Mouse (Mus musculus) neutrophil, adult 5-6 weeks (primary cell): ENCODE results near the gene Rpl13a. TPM values are rescaled to one million over a fixed set of nuclear protein-coding genes. Genes with fewer than 3 reads are reported as not detected.
"Not testable (repeated sequence)": the region's sequence is repeated elsewhere in the genome, so short reads cannot be mapped to it uniquely, and the experiment has no call there.

ENCODE experiments used
- ATAC-seq: fragments of 151-379, 151-347 bp; 2 replicates; pipeline ENCODE4 v1.8.0; 2017; ENCODE audit warnings: mild to moderate bottlenecking, moderate TSS enrichment; ENCODE audit not compliant: insufficient number of reproducible peaks, poor library complexity, low FRiP score, severe bottlenecking; ENCODE audit errors: extremely low read depth
- total RNA-seq: library from RNA; stranded (forward); fragments of 200-1000 nt; gene quantifications from 2 replicates; pipeline ENCODE4 v1.2.3, GENCODE M21; 2017

Rpl13a gene
- 2,520 and 3,147 TPM in 2 replicates for total RNA-seq

DNA sequence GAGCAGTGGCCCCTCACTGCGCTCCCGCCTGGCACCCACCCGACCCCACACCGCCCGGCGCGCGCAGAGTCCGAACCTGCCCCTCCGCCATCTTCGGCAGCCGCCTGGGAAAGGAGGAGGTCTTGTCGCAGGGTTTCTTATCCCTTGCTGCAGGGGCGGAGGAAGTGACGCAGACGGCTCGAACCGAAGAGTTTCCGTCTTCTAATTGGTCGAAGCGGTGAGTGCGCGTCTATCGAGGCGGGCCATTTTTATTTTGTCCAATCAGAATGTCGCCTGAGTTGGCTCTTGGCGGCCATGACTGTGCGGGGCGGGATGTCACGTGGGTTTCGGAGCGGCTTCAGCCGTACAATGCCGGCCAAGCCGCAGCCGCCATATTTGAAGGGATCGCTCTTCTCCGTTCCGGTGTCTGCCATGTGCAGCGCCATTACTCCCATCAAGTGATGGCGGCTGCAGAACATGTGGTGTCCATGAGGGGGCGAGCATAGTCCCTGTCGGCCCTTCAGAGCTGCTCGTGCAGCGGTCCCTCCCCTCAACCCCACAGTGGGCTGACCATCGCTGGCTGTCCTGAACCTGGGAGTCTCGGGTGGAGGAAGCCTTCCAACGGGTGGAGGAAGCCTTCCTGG, at the start of gene Rpl13a:
Gene Rpl13a (minus strand): TSS at position 138 of the 623 bp plus-strand sequence.
- peak; percentile 78 for ATAC-seq

DNA sequence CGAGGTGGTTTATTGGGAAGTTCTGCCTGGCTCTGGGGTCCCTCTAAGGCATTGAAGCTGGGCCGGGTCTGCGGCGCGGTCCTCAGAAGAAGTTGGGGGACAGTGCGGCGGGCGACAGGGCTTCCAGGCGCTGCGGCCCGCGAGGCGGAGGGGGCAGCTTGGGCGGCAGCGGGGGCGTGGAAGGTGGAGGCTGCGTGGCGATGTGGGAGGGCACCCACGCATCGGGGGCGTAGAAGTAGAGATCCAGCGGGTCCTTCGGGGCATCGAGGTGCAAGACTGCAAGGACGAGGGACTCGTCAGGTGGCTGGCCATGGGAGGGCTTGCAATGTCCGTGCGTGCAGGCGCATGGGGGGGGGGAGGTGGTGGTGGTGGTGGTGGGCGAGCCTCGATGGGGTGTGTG, 47.8 kb upstream of the Rpl13a start:
- ATAC-seq, result no peak

DNA sequence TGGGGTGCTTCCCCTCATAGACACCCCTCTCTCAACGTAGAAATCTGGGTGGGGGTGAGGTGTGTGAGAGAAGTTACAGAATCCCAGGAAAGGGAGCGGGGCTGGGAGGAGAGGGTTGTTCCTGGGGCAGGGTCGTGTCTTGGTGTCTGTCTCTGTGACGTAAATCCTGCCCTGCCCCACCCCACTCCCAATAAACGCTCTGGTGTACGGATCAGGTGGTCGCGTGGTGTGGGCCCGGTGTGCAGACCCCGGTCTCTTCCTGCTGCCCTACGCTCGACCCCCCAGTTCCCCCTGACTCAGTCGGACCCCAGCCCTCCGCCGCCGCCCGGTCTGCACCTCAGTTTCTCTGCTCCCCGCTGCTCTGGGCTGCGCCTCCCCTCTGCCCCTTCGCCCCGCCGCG, 47.4 kb upstream of the Rpl13a start:
- no peak for ATAC-seq

DNA sequence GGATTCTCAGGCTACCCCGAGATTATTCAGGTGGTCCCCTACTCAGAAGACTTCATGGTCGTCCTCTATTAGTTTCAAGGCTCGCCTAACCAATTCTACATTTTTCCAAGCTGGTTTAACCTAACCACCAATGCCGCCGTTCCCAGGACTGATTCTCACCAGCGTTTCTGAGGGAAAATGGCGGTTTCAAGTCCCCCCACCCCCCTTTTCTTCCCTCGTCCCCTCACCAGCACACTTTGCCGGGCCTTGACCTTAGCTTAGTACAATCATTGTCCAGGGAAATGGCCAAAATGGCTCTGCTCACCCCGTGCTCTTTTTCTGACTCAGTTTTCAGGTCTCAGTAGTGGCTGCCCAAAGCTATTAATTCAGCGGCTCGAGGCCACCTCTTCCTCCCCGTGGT, 46.8 kb upstream of the Rpl13a start:
- no peak for ATAC-seq

DNA sequence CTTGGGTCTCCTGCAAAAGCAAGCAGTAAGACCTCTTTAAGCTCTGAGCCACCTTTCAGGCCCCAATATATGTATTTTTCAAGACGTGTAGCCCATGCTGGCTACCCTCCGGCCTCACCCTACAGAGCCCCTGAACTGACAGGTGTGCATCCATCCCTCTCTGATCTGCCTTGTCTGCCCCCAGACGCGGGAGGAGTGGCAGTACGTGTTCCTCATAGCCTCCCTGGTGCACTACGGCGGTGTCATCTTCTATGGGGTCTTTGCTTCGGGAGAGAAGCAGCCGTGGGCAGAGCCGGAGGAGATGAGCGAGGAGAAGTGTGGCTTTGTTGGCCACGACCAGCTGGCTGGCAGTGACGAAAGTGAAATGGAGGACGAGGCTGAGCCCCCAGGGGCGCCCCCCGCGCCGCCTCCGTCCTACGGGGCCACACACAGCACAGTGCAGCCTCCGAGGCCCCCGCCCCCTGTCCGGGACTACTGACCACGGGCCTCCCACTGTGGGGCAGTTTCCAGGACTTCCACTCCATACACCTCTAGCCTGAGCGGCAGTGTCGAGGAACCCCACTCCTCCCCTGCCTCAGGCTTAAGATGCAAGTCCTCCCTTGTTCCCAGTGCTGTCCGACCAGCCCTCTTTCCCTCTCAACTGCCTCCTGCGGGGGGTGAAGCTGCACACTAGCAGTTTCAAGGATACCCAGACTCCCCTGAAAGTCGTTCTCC, 46.2 kb upstream of the Rpl13a start:
- ATAC-seq, result no peak

DNA sequence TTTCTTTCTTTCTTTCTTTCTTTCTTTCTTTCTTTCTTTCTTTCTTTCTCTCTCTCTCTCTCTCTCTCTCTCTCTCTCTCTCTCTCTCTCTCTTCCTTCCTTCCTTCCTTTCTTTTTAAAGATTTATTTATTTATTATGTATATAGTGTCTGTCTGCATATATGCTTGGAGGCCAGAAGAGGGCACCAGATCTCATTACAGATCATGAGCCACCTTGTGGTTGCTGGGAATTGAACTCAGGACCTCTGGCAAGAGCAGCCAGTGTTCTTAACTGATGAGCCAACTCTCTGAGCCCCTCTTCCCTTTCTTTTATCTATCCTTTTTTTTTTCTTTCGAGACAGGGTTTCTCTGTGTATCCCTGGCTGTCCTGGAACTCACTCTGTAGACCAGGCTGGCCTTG, 45.2 kb upstream of the Rpl13a start:
- ATAC-seq, result not testable (repeated sequence)

DNA sequence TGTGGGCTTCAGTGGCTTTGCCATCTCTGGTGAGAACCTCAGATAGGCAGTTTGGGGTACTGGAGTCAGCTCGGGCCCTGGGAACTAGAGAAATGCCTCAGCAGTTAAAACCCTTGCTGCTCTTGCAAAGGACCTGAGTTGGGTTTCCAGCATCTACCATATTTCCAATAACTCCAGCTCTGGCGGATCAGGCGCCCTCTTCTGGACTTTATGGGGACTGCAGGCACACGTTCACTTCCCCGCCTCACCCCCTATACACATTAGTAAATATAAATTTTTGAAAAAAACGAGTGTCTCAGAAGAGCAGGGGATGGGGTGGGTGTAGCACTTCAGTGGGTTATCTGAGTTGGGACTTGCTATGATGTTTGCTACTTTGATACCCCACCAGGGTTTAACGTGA, 44.4 kb upstream of the Rpl13a start:
- no peak for ATAC-seq

DNA sequence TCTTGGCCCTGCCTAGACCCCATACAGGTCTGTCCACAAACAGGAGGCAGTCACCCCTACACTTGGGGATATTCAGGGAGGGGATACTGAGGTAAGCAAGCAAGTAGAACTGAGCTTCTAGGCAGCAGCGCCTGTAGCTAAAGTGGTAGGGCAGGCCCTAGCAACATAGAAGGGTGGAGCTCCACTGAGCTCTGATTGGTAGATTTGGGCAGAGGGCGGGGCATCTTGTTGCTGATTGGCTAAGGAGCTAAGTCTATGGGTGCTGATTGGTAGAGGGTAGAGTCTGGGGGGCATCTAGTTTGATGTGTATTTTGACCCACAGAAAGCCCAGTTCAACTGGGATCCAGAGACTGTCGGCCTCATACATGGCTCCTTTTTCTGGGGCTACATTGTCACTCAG, 40.9 kb upstream of the Rpl13a start:
- no peak for ATAC-seq

DNA sequence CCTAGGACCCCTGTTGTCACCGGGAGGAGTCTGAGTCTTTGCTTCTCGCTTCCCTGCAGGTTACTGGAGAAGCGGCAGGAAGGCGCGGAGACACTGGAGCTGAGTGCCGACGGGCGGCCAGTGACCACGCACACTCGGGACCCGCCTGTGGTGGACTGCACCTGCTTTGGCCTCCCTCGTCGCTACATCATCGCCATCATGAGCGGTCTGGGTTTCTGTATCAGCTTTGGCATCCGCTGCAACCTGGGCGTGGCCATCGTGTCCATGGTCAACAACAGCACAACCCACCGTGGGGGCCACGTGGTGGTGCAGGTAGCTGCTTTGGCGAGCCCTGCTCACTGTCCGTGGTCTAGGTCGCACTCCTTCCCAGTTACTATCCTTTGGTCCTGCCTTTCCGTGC, 40.1 kb upstream of the Rpl13a start:
- ATAC-seq, result no peak

DNA sequence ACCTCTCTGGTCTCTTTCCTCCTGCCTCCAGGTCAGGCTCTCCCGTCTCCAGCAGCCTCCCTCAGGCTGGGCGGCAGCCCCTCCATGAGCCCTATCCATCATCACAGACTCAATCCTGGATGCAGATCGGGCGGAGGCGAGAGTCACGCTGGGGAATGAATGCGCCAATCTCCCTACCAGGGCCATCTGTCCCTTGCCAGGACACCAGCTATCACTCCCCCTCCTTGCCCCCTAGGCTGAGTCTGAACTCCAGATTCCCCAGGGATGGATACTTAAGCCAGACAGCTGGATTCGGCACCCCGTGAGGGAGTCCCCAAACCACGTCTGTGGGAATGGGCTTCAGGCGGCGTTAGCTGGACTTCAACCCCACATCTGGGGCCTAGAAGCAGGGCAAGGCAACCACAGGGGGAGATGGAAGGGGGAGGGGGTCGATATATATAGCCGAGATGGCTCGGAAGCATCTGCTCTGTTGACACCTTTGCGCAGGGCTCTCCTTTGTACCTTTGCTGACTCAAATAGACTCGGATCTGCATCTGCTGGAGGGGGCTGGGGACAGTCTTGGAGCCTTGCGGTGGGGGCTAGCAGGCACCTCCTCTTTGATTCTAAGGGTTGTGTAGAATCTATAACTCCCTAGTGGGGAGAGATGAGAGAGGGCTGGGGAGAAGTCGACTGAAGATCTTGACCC, 39.3 kb upstream of the Rpl13a start:
- ATAC-seq, result no peak

DNA sequence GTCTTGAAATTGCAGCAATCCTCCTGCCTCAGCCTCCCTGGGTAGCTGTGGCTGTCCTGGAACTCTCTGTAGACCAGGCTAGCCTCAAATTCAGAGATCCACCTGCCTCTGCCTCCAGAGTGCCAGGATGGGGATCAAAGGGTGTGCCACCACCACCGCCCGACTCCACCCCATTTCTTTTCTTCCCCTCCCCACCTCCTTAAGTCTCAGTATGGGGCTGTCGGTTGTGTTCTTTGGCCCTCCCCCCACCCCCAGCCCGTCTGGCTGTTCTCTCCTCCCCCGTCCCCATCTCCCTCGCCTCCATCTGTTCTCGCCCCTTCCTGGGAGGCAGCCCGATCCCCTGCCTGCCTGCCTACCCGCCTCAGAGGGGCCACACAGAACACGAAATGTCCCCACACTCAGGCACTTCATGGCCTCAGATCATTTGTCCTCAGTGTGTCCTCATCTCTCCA, 38.4 kb upstream of the Rpl13a start:
- ATAC-seq, result no peak

DNA sequence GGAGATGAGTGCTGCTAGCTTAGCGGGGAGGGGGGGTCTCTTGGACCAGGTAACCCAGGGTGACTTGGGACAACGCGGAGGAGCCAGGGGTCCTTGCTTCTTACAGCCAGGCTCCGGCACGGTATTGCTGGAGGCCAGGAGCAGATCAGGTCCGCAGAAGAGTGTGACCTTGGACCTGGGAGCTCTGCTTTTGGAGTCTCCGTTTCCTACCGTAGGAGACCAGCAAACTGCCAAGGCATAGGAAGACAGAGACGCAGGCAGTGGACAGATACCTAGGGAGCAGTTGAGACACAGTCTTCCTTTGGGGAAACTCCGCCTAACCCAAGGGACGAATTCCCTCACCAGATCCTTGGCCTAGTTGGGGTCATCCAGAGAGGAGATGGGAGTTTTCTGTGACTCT, 37.1 kb upstream of the Rpl13a start:
- ATAC-seq, result no peak

DNA sequence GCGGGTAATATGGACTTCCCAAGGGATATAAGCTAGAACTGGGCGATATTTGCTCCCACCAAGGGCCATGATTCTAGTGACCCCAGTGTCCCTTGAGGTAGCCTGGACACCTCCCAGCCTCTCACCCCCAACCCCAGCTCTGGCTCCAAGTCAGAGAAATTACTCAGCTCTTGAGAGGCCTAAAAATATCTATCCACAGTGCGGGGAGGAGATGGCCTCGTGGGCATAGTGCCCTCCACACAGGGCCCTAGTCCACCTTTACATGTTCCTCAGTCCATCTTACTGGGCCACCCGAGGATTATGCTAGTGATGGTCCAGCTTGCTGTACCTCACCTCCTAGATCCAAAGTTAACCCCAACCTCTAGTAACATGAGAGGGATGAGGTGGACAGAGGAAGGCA, 36.3 kb upstream of the Rpl13a start:
- no peak for ATAC-seq

DNA sequence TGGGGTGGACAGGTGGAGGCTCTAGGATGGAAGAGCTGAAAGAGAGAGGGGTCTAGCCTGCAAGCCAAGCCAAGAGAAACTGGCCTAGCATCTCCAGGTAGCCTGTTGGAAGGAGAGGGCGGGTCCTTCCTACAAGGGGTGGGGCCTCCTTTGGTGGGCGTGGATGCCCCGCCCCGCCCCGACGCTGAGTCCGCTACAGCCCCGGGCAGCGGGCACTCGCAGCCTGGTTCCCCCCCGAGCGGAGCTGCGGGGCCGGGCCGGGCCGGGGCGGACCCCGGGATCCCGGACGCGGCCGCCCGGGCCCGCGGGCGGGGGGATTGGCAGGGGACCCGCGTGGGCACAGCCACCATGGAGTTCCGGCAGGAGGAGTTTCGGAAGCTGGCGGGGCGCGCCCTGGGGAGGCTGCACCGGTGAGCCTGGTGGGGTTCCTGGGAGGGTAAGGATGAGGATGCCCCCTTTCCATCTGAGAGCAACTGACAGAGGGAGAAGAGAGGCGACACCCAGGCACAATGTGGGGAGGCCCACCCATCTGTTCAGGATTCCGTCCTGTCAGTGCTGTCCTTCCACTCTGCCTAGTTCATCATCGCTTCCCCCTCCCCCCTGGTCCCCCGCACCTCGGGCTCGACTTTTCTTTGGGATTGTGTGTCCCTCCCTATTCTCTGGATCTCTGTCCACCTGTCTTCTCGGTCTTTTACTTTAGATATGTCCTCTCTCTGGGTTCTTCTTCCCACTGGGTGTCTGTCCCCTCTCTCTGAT, 35.4 kb upstream of the Rpl13a start, which contains the start of gene Slc17a7:
Gene Slc17a7 (plus strand): TSS at position 215 of the 756 bp plus-strand sequence.
- no peak for ATAC-seq

DNA sequence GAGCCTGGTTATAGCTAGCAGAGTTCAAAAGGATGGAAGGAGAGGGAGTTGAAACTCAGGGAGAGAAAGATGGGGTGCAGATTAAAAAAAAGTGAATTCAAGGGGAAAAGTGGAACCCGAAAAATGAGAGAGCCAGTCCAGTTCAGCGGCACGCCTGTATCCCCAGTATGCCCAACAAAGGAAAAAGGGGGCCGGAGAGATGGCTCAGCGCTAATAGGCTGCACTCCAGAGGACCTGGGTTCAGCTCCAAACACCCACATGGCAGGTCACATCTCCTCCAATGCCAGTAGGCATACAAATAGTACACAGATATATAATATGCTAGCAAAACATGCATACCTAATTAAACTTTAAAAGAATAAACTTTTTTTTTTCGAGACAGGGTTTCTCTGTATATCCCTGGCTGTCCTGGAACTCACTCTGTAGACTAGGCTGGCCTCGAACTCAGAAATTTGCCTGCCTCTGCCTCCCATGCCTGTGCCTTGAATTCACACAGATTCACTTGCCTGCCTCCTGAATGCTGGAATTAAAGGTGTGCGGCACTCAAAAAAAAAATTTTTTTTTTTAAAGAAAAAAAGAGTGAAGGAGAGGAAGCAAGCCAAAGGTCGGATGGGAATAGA, 34.5 kb upstream of the Rpl13a start:
- ATAC-seq, result no peak

DNA sequence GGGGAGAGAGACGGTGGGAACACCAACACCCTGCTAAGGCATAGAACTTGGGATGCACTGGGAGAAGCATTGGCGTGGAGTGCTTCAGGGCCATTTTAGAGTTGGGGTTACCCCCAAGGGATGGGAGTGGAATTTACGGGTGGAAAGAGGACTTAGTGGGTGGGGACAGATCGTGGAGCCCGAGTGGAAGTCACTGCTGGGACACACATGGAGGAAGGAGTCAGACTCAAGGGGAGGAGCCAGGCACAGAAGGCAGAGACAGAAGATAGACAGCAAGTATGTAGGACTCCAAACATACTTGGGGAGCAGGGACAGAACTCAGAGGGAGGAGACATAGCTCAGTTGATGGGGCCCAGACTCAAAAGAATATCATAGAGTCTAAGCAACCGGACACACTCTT, 34.0 kb upstream of the Rpl13a start:
- no peak for ATAC-seq

DNA sequence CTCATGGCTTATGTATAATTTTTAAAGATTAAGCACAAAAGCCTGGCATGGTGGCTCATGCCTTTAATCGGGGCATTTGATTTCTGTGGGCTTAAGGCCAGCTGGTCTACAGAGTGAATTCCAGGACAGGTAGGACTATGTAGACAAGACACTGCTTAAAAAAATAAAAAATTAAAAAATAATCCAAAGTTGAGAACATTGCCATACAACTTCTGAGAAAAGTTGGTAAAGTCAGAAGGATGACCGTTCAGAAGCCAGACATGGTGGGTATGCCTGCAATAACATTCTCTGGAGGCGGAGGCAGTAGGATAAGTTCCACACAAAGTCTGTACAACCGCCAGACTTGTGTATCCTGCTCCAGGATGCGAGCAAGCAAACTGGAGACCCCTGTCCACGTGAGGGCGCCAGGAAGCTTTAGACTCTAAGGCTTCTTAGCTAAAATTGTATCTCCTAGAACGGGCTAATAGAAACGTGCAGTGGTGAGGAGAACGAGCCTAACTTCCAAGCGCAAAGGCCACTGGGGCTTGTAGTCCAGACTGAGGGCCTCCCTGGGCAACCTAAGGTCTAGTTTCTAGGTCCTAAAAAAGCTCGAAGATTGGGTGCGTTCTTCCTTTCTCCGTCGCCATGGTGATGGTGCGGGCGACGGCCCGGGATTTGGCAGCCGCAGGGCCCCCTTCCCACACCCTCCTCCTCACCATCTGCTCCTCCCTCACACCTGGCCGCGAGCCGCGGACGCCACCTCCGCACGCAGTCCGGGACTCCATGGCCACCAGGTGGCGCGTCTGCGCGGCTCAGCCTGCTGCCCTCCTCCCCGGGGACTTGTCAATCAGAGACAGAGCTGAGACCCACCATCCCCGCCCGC, 33.3 kb upstream of the Rpl13a start:
- peak; percentile 63 for ATAC-seq

DNA sequence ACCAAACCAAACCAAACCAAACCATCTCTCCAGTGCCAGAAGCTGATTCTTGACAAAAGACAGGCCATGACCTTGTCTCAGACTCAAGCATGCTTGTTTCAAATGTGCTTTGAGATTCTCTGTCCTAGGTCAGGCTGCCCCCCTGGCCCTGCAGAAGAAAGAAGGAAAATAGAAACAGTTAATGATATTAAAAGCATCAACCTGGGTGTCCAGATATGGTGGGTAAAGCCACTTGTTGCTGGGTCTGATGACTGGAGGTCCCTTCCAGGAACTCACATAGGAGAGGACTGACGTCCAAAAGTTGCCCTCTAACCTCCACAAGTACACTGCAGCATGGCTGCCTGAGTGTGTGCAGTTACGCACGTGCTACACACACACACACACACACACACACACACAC, 32.3 kb upstream of the Rpl13a start:
- no peak for ATAC-seq
